Mouse (Mus musculus) heart, embryonic 14.5 days (tissue): ENCODE measurements around the gene Prpf8. TPM values are rescaled to one million over a fixed set of nuclear protein-coding genes. Genes with fewer than 3 reads are reported as not detected.
"Not testable (repeated sequence)": the region's sequence is repeated elsewhere in the genome, so short reads cannot be mapped to it uniquely, and the experiment has no call there.

ENCODE experiments used
- ATAC-seq: fragments of 200-750 bp; cut with Nextera tagmentation; 2 replicates; pipeline ENCODE4 v1.8.0; 2017; ENCODE audit warnings: low read depth, moderate TSS enrichment; ENCODE audit not compliant: insufficient number of reproducible peaks, insufficient read depth, low FRiP score
- H3K27ac ChIP-seq, 2 experiments: fragments of 200-500 bp in 1 of 2; fragments of 300-500 bp in 1 of 2; sonication (generic) in 1 of 2; replicated peaks in 1 of 2; 2 replicates each; pipeline ENCODE4 v1.5.1; 2012 to 2014; ENCODE audit warnings: low read depth in 2 of 2, low read length in 2 of 2, control low read depth in 1 of 2, mild to moderate bottlenecking in 1 of 2, mixed read lengths in 1 of 2; ENCODE audit not compliant: control insufficient read depth in 1 of 2, insufficient read depth in 1 of 2
- H3K27me3 ChIP-seq: fragments of 300-500 bp; sonication (generic); 2 replicates; pipeline ENCODE4 v1.6.1; 2014; ENCODE audit warnings: mild to moderate bottlenecking, low read length, control low read depth; ENCODE audit not compliant: control insufficient read depth, insufficient read depth
- H3K36me3 ChIP-seq: fragments of 300-500 bp; sonication (generic); 2 replicates; pipeline ENCODE4 v1.6.1; 2014; ENCODE audit warnings: mild to moderate bottlenecking, control low read depth, low read length, mixed read lengths; ENCODE audit not compliant: control insufficient read depth, insufficient read depth
- H3K4me1 ChIP-seq, 2 experiments: fragments of 200-500 bp in 1 of 2; fragments of 300-500 bp in 1 of 2; sonication (generic) in 1 of 2; 2 replicates each; pipeline ENCODE4 v1.6.1; 2012 to 2014; ENCODE audit warnings: low read length in 2 of 2, control low read depth in 1 of 2, mixed read lengths in 1 of 2; ENCODE audit not compliant: control insufficient read depth in 2 of 2, insufficient read depth in 2 of 2
- H3K4me2 ChIP-seq: fragments of 300-500 bp; sonication (generic); 2 replicates; pipeline ENCODE4 v1.6.1; 2014; ENCODE audit warnings: mild to moderate bottlenecking, low read length
- H3K4me3 ChIP-seq, 2 experiments: fragments of 200-500 bp in 1 of 2; fragments of 300-500 bp in 1 of 2; sonication (generic) in 1 of 2; 2 replicates each; pipeline ENCODE4 v1.5.1; 2012 to 2014; ENCODE audit warnings: low read length in 2 of 2, mild to moderate bottlenecking in 2 of 2, control low read depth in 1 of 2, low read depth in 1 of 2, moderate library complexity in 1 of 2; ENCODE audit not compliant: control insufficient read depth in 1 of 2, insufficient read depth in 1 of 2
- H3K9ac ChIP-seq: fragments of 300-500 bp; sonication (generic); 2 replicates; pipeline ENCODE4 v1.6.1; 2014; ENCODE audit warnings: mild to moderate bottlenecking, low read length
- H3K9me3 ChIP-seq: fragments of 300-500 bp; sonication (generic); 2 replicates; pipeline ENCODE4 v1.6.1; 2016; ENCODE audit warnings: low read length, control low read depth; ENCODE audit not compliant: control insufficient read depth
- WGBS: fragments of 180-500 bp; shearing (Covaris S2); extraction: QIAGEN DNeasy Blood & Tissue Kit; methylation state at CpG from one replicate; pipeline ENCODE4 v1.1.7; 2014; 5-methylcytosine and 5-hydroxymethylcytosine counted together
- microRNA counts: library from miRNA; unstranded; fragments of <30 nt; microRNA quantifications from one replicate; lab custom pipeline; 2016
- microRNA-seq: library from miRNA; unstranded; fragments of <30 nt; microRNA quantifications from one replicate; pipeline ENCODE4, GENCODE M21; 2016
- polyA plus RNA-seq: library from polyadenylated mRNA; unstranded; fragments of >200 nt; fragmentation: Nextera tagmentation; extraction: Ambion mirVana; gene quantifications from 2 replicates; pipeline ENCODE4 v1.2.1, GENCODE M21; 2014

Gene Prpf8
- polyA plus RNA-seq, 1 experiment from 2014 or later = 46.8 TPM

DNA sequence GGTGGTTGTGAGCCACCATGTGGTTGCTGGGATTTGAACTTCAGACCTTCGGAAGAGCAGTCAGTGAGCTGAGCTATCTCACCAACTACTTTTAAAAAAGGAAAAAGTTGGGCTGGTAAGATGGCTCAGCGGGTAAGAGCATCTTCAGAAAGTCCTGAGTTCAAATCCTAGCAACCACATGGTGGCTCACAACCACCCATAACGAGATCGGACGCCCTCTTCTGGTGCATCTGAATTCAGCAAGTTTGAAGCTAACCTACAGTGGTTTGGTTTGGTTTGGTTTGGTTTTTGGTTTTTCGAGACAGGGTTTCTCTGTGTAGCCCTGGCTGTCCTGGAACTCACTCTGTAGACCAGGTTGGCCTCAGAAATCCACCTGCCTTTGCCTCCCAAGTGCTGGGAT lies 69.4 kb downstream of the Prpf8 start:
- ATAC-seq, H3K27me3 ChIP-seq, H3K36me3 ChIP-seq, H3K27ac ChIP-seq, H3K9me3 ChIP-seq, H3K4me3 ChIP-seq, H3K4me2 ChIP-seq, H3K9ac ChIP-seq: not testable (repeated sequence)
- H3K4me1 ChIP-seq = peaks cover 10 to 17% of the 10 kb centered on the region in 2 experiments
- WGBS = 90% methylated on average over 6 of the region's 6 CpGs

DNA sequence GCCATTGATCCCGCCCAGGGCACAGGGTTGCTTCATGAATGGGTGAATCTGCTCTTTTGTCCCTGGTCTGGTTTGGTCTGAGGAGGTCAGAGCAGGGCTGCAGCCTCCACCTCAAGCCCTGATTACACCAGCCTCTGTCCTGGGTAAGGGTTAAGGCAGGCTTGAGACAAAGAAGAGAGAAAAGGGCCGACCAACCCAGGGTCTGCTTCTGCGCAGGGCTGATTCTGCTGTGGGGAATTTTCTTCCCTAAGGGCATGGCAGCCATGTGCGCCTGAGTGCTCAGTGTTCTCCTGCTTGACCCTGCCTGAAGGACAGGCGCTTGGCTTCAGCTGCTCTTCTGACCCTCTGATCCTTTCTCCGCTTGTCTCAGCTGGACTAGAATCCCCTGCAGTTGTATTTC lies 70.5 kb downstream of the Prpf8 start:
- ATAC-seq = no peak; the same call in 1 of the 2 replicates
- H3K4me3 ChIP-seq = no peak overlapping the region
- peaks cover 6 to 12% of the 10 kb centered on the region in 2 experiments for H3K4me1 ChIP-seq
- H3K27ac ChIP-seq = no peak overlapping the region
- H3K9ac ChIP-seq = no peak overlapping the region
- no peak overlapping the region for H3K4me2 ChIP-seq
- no peaks in the 10 kb centered on the region for H3K36me3 ChIP-seq
- H3K9me3 ChIP-seq = no peaks in the 10 kb centered on the region
- 89% methylated on average over 6 of the region's 6 CpGs for WGBS
- H3K27me3 ChIP-seq = no peaks in the 10 kb centered on the region

DNA sequence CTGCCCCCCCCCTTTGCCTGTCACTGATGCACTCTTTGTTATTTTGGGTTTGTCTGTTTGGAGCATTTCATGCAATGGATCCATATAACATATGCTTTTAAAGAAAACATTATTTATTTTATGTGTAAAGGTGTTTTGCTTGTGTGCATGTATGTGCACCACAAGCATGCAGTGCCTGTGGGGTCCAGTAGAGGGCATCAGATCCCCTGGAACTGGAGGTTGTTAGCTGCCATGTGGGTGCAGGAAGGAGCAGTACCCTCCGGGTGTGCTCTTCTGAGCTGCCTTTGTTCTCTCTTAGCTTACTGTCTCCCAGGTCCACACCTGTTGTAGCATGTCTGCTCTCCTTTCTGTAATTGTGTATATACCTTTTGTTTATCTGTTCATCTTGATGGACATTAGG lies 71.5 kb downstream of the Prpf8 start:
- WGBS = 90% methylated on average over 1 of the region's 1 CpGs
- no peaks in the 10 kb centered on the region for H3K9me3 ChIP-seq
- no peak overlapping the region for H3K9ac ChIP-seq
- no peak overlapping the region for H3K4me2 ChIP-seq
- no peak overlapping the region for H3K4me3 ChIP-seq
- H3K36me3 ChIP-seq = 0 out of 2 replicates have a peak, but pooled peaks cover 3% of the 10 kb centered on the region
- H3K27ac ChIP-seq = no peak overlapping the region
- ATAC-seq = no peak
- H3K4me1 ChIP-seq = peaks cover 4 to 9% of the 10 kb centered on the region in 2 experiments; a peak in 3 of 4 replicates
- H3K27me3 ChIP-seq = no peaks in the 10 kb centered on the region

MicroRNA genes within 50 kb of the gene (microRNA counts, 519-probe panel; counts per million panel counts)
- microRNA mmu-miR-22 (lab: Ali Mortazavi, UCI) = 7,327 counts per million, percentile 95 among the panel's probes with 10 or more counts

Small RNAs within 50 kb of the gene (microRNA-seq; reads per million reads assigned to microRNA genes)
- gene Mir22 = 15,405 reads per million, percentile 95 among the genes with 10 or more reads in this experiment
- not detected for gene Mir3971

Other genes starting within 250 kb of the Prpf8 start
- gene Rpa1, start 138.5 kb upstream of the Prpf8 start, polyA plus RNA-seq = 82.8 and 87.4 TPM in 2 replicates
- 13.8 and 15.2 TPM in 2 replicates for gene Smyd4, start 138.4 kb upstream of the Prpf8 start, polyA plus RNA-seq
- 27.8 and 32.4 TPM in 2 replicates for gene Serpinf1, start 64.1 kb upstream of the Prpf8 start, polyA plus RNA-seq
- gene Serpinf2, start 47.2 kb upstream of the Prpf8 start, polyA plus RNA-seq = not detected in 2 replicates
- gene Wdr81, start 32.1 kb upstream of the Prpf8 start, polyA plus RNA-seq = 3.1 and 3.7 TPM in 2 replicates
- 10.3 and 13.4 TPM in 2 replicates for gene Tlcd2, start 25.1 kb upstream of the Prpf8 start, polyA plus RNA-seq
- gene Rilp, start 23.3 kb downstream of the Prpf8 start, polyA plus RNA-seq = 5.7 and 6.4 TPM in 2 replicates
- 9.7 and 11.3 TPM in 2 replicates for gene Scarf1, start 26.7 kb downstream of the Prpf8 start, polyA plus RNA-seq
- gene Slc43a2, start 44.9 kb downstream of the Prpf8 start, polyA plus RNA-seq = 1.9 and 2.7 TPM in 2 replicates
- gene Pitpna, start 101.3 kb downstream of the Prpf8 start, polyA plus RNA-seq = 76.7 and 83.2 TPM in 2 replicates
- gene Inpp5k, start 144.2 kb downstream of the Prpf8 start, polyA plus RNA-seq = 29.4 and 30.7 TPM in 2 replicates
- gene Myo1c, start 163.7 kb downstream of the Prpf8 start, polyA plus RNA-seq = 47.5 and 49.6 TPM in 2 replicates
- 86.0 and 88.2 TPM in 2 replicates for gene Crk, start 192.4 kb downstream of the Prpf8 start, polyA plus RNA-seq
- 712 and 732 TPM in 2 replicates for gene Ywhae, start 246.1 kb downstream of the Prpf8 start, polyA plus RNA-seq